In genomic region chr16:8565539-8565938, GRCm38 (mm10) we compare ENCODE assay signal across 13 mouse cellular contexts. TPM values are rescaled to one million over a fixed set of nuclear protein-coding genes. Genes with fewer than 3 reads are reported as not detected.
A peak's percentile ranks its signal among the peaks of the same experiment; 100 is the strongest.
DNase-seq lines count a peak whose midpoint lies in the region; ATAC-seq and TF ChIP-seq lines count a peak whose summit lies in the region.
"Had no signal": no experiment of that assay in that cellular context is flagged by ENCODE, and none has a peak within 500 bp of the region (broad histone marks: within the 10 kb centered on the region; RNA-seq: fewer than 3 reads in every experiment).

No protein-coding gene starts in this region.

- no peak for ATAC-seq in hindbrain, embryonic 16.5 days
- no peak for ATAC-seq in forebrain, embryonic 13.5 days
- ATAC-seq in hindbrain, postnatal 0 days = no peak
- no peak for ATAC-seq in midbrain, embryonic 16.5 days

- H3K9ac ChIP-seq in hindbrain, embryonic 16.5 days (ENCODE audit: low read depth, low read length) = no peak overlapping the region
- H3K9ac ChIP-seq in forebrain, embryonic 13.5 days = no peak overlapping the region
- no peak overlapping the region for H3K9ac ChIP-seq in hindbrain, postnatal 0 days (replicated peaks; ENCODE audit: low read length)
- H3K9ac ChIP-seq in midbrain, embryonic 16.5 days (ENCODE audit: low read depth, low read length) = no peak overlapping the region
- H3K9ac ChIP-seq: limb, embryonic 15.5 days had no signal

- H3K9me3 ChIP-seq in hindbrain, embryonic 10.5 days = no peaks in the 10 kb centered on the region
- H3K9me3 ChIP-seq in hindbrain, embryonic 16.5 days (ENCODE audit: control insufficient read depth, low read length) = no peaks in the 10 kb centered on the region
- H3K9me3 ChIP-seq in forebrain, embryonic 13.5 days (replicated peaks) = no peaks in the 10 kb centered on the region
- H3K9me3 ChIP-seq in hindbrain, postnatal 0 days (ENCODE audit: low read length) = no peaks in the 10 kb centered on the region
- no peaks in the 10 kb centered on the region for H3K9me3 ChIP-seq in midbrain, embryonic 16.5 days (replicated peaks; ENCODE audit: control insufficient read depth, low read length, poor library complexity, severe bottlenecking)
- H3K9me3 ChIP-seq: limb, embryonic 15.5 days had no signal

- no peak overlapping the region for H3K4me3 ChIP-seq in hindbrain, embryonic 10.5 days
- no peak overlapping the region for H3K4me3 ChIP-seq in hindbrain, embryonic 16.5 days (ENCODE audit: low read length)
- no peak overlapping the region for H3K4me3 ChIP-seq in forebrain, embryonic 13.5 days
- no peak overlapping the region for H3K4me3 ChIP-seq in hindbrain, postnatal 0 days (ENCODE audit: low read length)
- H3K4me3 ChIP-seq in midbrain, embryonic 16.5 days (ENCODE audit: low read depth, low read length) = no peak overlapping the region
- H3K4me3 ChIP-seq: limb, embryonic 15.5 days; myocyte had no signal

- H3K27ac ChIP-seq in hindbrain, embryonic 10.5 days = peak overlapping the region; percentile 78
- no peak overlapping the region; the same call in 1 of the 2 replicates for H3K27ac ChIP-seq in hindbrain, embryonic 16.5 days (ENCODE audit: low read depth, low read length)
- peak overlapping the region; percentile 71 for H3K27ac ChIP-seq in forebrain, embryonic 13.5 days
- H3K27ac ChIP-seq in hindbrain, postnatal 0 days = 0 out of 2 replicates have a peak overlapping the region, but pooled peaks have one; percentile 22
- H3K27ac ChIP-seq in midbrain, embryonic 16.5 days (ENCODE audit: low read length) = peak overlapping the region; percentile 44
- H3K27ac ChIP-seq: kidney, postnatal 0 days; limb, embryonic 15.5 days had no signal

- no peak for TF ChIP-seq CTCF in hindbrain, postnatal 0 days (IDR thresholded peaks at IDR 0.05; ENCODE audit: low read depth)

- H3K36me3 ChIP-seq in hindbrain, embryonic 10.5 days = no peaks in the 10 kb centered on the region
- H3K36me3 ChIP-seq in hindbrain, embryonic 16.5 days (ENCODE audit: control insufficient read depth, insufficient read depth, low read length) = no peaks in the 10 kb centered on the region
- H3K36me3 ChIP-seq in forebrain, embryonic 13.5 days (ENCODE audit: poor library complexity, severe bottlenecking) = no peaks in the 10 kb centered on the region
- H3K36me3 ChIP-seq in hindbrain, postnatal 0 days (ENCODE audit: insufficient read depth, low read length) = no peaks in the 10 kb centered on the region
- H3K36me3 ChIP-seq in midbrain, embryonic 16.5 days (ENCODE audit: control insufficient read depth, insufficient read depth, low read length) = no peaks in the 10 kb centered on the region
- H3K36me3 ChIP-seq: limb, embryonic 15.5 days had no signal

- 92% methylated on average over 2 of the region's 2 CpGs for WGBS in hindbrain, embryonic 10.5 days
- WGBS in hindbrain, embryonic 16.5 days = 79% methylated on average over 2 of the region's 2 CpGs
- WGBS in forebrain, embryonic 13.5 days = 81% methylated on average over 2 of the region's 2 CpGs
- whole genome bisulfite sequencing in hindbrain, postnatal 0 days = 88% methylated on average over 2 of the region's 2 CpGs
- WGBS in midbrain, embryonic 16.5 days = 93% methylated on average over 2 of the region's 2 CpGs

- H3K4me1 ChIP-seq in hindbrain, embryonic 10.5 days (replicated peaks) = peaks cover 32% of the 10 kb centered on the region
- peaks cover 8% of the 10 kb centered on the region for H3K4me1 ChIP-seq in hindbrain, embryonic 16.5 days (ENCODE audit: control insufficient read depth, insufficient read depth, low read depth, low read length)
- peaks cover 23% of the 10 kb centered on the region for H3K4me1 ChIP-seq in forebrain, embryonic 13.5 days
- peaks cover 11% of the 10 kb centered on the region; the same call in 1 of the 2 replicates for H3K4me1 ChIP-seq in hindbrain, postnatal 0 days (ENCODE audit: insufficient read depth, low read length)
- peaks cover 8% of the 10 kb centered on the region; the same call in 1 of the 2 replicates for H3K4me1 ChIP-seq in midbrain, embryonic 16.5 days (ENCODE audit: control insufficient read depth, insufficient read depth, low read length)

- DNase-seq in hindbrain, embryonic 10.5 days (ENCODE audit: low spot score) = no peak
- DNase-seq in hindbrain, postnatal 0 days (ENCODE audit: low spot score) = no peak
- no peak for DNase-seq in adrenal gland, adult 8-10 months
- no peak for DNase-seq in kidney, postnatal 25 days
- no peak for DNase-seq in right cerebral cortex, adult 18-20 months
- DNase-seq: cerebellum, postnatal 25 days had no signal

- peaks cover 13% of the 10 kb centered on the region; the same call in 1 of the 2 replicates for H3K27me3 ChIP-seq in hindbrain, embryonic 10.5 days (ENCODE audit: insufficient read depth, poor library complexity, severe bottlenecking)
- H3K27me3 ChIP-seq in hindbrain, embryonic 16.5 days (replicated peaks; ENCODE audit: control insufficient read depth, insufficient read depth, low read length) = no peaks in the 10 kb centered on the region
- no peaks in the 10 kb centered on the region for H3K27me3 ChIP-seq in forebrain, embryonic 13.5 days
- no peaks in the 10 kb centered on the region for H3K27me3 ChIP-seq in hindbrain, postnatal 0 days (ENCODE audit: insufficient read depth, low read length)
- no peaks in the 10 kb centered on the region for H3K27me3 ChIP-seq in midbrain, embryonic 16.5 days (ENCODE audit: control insufficient read depth, insufficient read depth, low read depth, low read length)
- H3K27me3 ChIP-seq: limb, embryonic 15.5 days had no signal

- H3K4me2 ChIP-seq in hindbrain, embryonic 16.5 days (ENCODE audit: low read length) = no peak overlapping the region
- H3K4me2 ChIP-seq in forebrain, embryonic 13.5 days = no peak overlapping the region
- no peak overlapping the region for H3K4me2 ChIP-seq in hindbrain, postnatal 0 days (ENCODE audit: low read depth, low read length)
- H3K4me2 ChIP-seq in midbrain, embryonic 16.5 days (ENCODE audit: low read length) = no peak overlapping the region
- H3K4me2 ChIP-seq: limb, embryonic 15.5 days had no signal

RNA-seq across cellular contexts. Expression of gene Abat, which starts 52.3 kb away (rescaled TPM):
- polyA plus RNA-seq in hindbrain, embryonic 10.5 days (2016; fragmentation: Nextera tagmentation; extraction: Ambion mirVana) = 22.7 and 27.2 TPM in 2 replicates
- polyA plus RNA-seq in hindbrain, embryonic 16.5 days (2015; fragmentation: Nextera tagmentation; extraction: Ambion mirVana) = 95.2 and 106 TPM in 2 replicates
- 42.7 and 47.7 TPM in 2 replicates for polyA plus RNA-seq in forebrain, embryonic 13.5 days (2015; fragmentation: Nextera tagmentation; extraction: Ambion mirVana)
- total RNA-seq in hindbrain, postnatal 0 days (2014; rRNA removed) = 149 and 157 TPM in 2 replicates
- 108 and 111 TPM in 2 replicates for polyA plus RNA-seq in hindbrain, postnatal 0 days (2015; fragmentation: Nextera tagmentation; extraction: Ambion mirVana)
- polyA plus RNA-seq in midbrain, embryonic 16.5 days (2015; fragmentation: Nextera tagmentation; extraction: Ambion mirVana) = 71.8 and 76.8 TPM in 2 replicates
- total RNA-seq in adrenal gland, adult 8-10 months (2022) = 100 to 1,000 TPM in 3 of 4 experiments, 10 to 100 TPM in 1; 88.1 to 157 (median 111) TPM
- total RNA-seq: granulocyte monocyte progenitor cell, adult 5-6 weeks had no signal
